Mouse (Mus musculus): ENCODE results near the gene Baiap2.

- TF ChIP-seq POLR2A (IDR thresholded peaks at IDR 0.05; ENCODE audit: extremely low read depth, insufficient read depth, low read length) (no peak), CTCF (IDR thresholded peaks at IDR 0.05; ENCODE audit: low read depth, low read length) (no peak)
Observed at GRCm38 (mm10) chr11:119967401-119967800, 24.8 kb downstream of the Baiap2 start.
